Mouse (Mus musculus) retina, postnatal 7 days (tissue): ENCODE results near the gene Slc39a9.

Experiments used
- DNase-seq: peaks from one replicate; pipeline ENCODE4 v3.0.0-alpha.2; 2012; ENCODE audit warnings: low read depth, low spot score

Gene Slc39a9

GRCm38 (mm10) chr12:80643693-80644505 is at the start of gene Slc39a9, which contains the start of gene Erh:
TSS of gene Slc39a9 (plus strand) at chr12:80643883.
TSS of gene Erh (minus strand) at chr12:80644341.
- peak; percentile 93 for DNase-seq

- DNase-seq: no peak
Observed at GRCm38 (mm10) chr12:80594141-80594540, 49.5 kb upstream of the Slc39a9 start.

DNA sequence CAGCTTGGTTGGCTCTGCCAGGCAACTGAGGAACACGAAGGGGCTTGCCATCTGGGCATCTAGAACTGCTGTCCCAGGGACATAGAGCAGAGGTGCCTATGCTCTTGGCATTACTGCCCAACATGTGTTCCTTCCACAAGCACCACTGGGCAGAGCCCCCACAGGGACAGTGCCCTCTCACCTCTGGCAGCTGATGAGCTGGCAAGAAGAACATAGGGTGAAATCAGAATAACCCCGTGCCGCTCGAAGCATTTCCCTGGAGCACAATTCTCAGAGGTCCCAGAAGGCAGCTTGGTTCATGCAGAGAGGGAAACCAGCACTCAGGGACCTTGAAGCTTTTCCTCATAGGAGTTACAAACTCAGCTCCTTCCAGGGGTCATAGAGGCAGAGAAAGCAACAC is 48.9 kb upstream of the Slc39a9 start:
- no peak for DNase-seq

GRCm38 (mm10) chr12:80595566-80595965 is 48.1 kb upstream of the Slc39a9 start:
- no peak for DNase-seq

DNA sequence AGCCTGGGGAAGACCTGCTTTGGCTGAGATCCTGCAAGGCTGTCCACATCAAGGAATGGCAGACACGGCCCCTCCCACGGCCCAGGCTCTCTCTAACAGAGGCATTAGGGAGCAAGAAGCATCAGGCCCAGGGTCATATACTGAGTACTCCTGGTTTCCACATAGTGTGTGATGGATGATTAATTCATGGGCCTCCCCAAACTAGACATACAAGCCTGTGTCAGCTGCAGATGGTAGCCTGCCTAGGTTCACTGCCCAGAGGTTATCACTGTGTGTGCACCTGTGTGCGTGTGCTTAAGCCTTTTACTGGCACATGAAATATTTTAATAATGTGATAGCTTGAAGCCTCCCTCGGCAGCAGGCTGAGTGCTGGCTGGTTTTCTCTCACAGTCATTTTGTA is 47.7 kb upstream of the Slc39a9 start:
- DNase-seq: no peak

- DNase-seq: no peak
Observed at GRCm38 (mm10) chr12:80598236-80598635, 45.4 kb upstream of the Slc39a9 start.

- DNase-seq: no peak
Observed at GRCm38 (mm10) chr12:80598756-80599155, 44.9 kb upstream of the Slc39a9 start.

- DNase-seq: no peak
Observed at GRCm38 (mm10) chr12:80601597-80602269, 42.0 kb upstream of the Slc39a9 start.

DNA sequence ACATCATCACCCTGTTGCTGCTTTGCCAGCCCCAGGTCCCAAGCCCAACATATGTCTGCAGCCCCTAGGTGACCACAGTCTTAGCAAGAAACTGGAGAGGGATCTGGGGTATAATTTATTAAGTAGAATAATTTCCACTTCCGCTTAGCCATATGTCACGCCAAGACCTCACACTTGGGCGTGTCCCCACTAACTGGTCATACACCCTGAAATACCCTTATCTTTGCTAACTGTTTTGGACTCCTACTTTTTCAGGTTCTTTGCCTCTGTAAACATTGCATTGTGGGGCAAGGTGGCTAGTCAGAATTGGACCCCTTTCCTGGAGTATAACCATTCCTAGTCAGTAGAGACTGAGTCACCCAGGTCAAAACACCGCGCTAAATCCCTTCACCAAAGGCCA is 41.3 kb upstream of the Slc39a9 start:
- DNase-seq: no peak

DNA sequence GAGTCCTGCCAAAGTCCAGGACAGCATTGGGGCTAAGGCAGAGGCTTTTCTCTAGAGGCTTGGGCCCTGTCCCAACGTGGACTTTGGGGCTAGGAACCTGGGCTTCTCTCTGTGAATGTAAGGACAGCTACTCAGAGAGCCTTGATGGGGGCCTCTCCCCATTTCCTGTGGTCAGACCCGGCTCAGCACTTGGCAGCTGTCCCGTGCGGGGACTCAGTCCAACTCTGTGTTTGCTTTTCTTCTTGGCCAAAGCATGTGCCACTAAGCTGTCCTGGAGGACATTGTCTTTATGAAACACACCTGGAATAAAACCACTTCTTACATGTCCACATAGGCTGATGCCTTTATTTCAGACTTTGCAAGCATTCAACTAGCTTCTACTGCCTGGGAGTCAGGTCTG is 40.1 kb upstream of the Slc39a9 start:
- DNase-seq: no peak

GRCm38 (mm10) chr12:80604218-80604617 is 39.5 kb upstream of the Slc39a9 start:
- DNase-seq: no peak

DNA sequence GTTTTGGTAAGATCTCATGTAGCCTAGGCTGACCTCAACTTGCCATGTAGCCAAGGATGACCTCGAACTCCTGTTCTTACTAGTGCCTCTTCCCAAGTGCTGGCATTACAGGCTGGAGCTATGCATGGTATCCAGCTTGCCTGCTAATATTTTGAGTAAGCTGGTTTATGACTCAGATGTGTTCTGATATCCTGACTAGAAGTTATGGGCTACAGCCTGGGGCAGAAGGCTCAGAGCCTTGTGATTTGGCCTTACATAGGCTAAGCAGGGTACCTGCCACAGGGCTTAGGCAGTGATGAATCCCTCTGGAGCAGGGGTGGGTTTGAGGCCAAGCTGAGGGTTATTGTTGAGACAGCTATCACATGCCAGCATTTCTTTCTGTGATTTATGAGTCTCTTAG is 35.1 kb upstream of the Slc39a9 start:
- DNase-seq: no peak

DNA sequence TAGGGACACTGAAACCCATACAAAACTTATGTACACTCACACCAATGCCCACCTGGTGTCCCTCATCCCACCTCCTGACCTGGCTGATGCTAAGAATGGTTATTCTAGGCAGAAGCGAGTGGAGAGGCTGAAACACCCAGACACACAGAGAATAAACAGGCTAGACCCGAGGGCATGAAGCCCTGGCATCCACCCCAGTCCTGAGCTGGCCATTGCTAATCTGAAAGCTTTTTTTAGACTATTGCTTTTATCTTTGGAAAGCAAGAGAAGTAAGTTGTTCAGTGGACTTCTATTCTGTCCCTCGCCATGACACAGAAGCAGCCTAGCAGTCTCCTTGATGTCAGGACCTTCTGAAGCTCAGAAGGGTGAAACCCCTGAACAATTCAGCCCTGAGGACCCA is 33.8 kb upstream of the Slc39a9 start:
- no peak for DNase-seq

DNA sequence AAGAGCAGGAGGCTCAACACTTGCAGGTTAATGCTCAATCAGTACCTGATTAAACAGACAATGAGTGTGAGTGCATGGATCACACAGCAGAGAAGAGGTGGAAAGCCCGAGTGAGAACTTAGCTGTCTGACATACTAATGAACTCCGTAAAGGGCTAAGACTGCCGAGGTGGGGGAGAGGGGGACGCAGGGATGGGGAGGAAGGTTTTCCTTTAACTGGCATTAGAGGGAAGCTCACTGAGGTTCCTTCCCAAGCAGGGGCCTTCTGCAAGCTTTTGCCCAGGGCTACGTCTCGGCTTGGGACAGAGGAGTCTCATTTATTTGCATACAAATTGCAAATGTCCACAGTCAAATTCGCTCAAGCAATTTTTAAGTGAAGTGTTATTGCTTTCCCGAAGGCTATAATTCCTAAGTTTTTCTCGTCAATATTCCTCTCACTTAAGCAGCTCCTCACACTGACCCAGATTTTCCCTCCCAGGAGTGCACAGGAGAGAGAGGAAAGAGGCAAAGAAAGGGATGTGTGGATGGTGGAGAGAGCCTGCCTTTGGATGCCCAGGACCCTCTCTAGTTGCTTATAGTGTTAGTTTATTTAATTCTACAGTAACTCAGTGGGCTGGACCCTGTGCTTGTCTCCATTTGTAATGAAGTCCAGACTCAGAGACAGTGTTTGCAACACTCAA is 31.4 kb upstream of the Slc39a9 start:
- DNase-seq: no peak

DNA sequence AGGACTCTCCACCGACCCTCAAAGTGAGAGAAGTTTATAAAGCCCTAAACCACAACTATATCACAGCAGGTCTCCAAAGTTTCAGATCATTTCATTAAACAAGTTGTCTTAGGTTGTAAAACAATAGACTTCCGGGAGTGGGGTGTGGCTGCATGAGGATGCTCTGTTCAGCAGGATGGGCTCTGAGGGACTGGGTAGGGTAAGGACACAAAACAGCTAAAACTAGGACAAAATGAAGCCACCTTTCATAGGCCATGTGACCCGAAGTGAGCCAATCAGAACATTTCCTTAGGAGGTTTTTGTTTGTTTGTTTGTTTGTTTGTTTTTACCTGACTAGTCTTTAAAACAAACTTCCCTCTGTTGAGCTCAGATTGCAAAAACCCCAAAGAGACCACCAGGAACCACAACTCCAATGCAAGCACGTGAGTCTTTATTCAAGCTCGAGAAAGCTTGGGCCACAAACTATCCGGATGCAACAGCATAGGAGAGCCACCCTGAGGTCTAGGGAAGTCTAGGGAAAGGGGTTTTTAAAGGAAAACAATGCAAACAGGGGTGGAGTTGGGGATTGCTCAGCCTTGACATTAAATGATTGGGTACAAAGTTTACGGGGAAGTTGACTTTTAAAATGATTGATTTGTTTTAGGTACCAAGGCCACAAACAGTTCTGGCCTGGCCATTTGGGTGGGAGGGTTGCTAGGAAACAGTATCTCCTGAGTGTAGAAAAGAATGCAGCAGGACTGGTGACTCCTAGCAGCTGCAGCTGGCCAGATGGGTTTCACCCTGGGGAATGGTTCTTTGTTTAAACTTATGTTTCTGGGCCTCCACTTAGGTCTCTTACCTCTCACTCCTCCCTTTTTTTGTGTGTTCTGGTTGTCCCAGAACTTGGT is 28.1 kb upstream of the Slc39a9 start:
- DNase-seq: no peak

- DNase-seq: no peak
Observed at GRCm38 (mm10) chr12:80620501-80620900, 23.2 kb upstream of the Slc39a9 start.

DNA sequence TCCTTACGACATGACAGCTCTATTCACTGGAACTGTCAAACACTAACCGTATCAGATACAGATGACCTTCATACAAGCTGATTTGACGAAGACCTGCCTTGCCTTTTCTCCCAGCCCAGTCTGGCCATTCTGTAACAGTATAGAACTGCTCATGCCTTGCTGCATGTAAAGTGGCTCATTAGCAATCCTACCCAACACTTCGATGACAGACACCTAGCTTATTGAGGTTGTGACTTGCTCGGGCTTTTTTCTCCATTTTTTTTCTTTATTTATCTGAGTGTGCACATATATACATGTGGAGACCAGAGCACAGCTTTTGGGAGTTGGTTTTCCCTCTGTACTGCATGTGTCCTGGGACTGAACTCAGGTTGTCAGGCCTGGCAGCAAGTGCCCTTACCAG is 11.9 kb upstream of the Slc39a9 start:
- no peak for DNase-seq

DNA sequence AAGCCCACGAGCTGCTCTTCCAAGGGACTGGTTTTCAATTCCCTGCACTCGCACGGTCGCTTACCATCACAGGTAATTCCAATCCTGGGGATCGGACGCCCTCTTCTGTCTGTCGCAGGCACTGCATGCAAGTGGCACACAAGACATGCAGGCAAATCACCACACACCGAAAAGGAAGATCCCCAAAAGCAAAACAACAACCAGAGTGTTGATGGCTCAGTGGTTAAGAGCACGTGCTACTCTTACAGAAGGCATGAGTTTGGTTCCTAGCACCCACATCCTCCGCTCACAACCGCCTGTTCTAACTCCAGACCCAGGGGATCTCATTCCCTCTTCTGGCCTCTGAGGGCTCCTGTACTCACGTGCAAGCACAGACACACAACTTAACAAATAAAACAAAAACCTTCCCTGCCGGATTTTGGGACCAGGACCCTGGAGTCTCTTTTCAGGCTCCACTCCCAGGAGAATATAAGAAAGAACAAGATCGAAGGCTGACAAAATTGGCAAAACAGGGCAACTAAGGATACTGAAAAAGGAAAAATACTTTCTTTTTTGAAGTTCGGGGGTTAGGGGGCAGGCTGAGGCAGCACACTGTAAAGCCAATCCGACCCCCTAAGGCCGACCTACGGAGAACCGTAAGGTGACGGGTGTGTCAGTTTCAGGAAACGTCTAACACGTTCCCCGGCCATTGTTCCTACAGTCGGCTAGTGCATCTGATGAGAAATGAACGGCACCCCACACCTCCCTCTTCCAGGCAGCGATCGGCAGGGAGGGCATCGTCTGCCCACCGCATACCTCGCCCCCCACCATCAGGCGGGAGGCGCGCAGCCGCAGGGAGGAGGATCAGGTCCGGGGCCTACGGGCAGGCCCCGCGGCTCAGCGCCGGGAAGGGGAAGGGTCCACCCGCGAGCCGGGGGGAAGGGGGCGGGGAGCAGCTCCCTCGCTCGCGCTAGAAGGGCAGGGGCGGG is 674 bp upstream of the Slc39a9 start:
- DNase-seq: no peak

GRCm38 (mm10) chr12:80644506-80644868 is 804 bp downstream of the Slc39a9 start:
- DNase-seq: no peak

DNA sequence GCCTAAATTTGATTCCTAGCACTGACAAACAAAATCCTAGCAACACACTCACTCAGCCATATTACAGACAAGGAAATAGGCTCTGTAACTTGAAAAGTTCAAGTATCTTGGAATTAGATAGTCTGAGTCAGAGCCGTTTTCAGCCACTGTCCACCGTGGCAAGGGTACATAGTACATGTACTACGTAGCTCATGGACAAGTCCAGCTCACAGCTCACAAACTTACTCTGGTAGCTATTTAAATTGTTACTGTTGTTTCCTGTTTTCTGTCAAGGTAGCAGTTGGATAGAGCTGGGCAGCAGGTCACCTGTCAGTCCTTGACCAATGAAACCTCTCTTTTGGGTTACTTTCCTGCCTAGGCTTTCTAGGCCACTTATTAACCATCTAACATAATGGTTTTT is 2.7 kb downstream of the Slc39a9 start:
- DNase-seq: no peak
